Mouse (Mus musculus): ENCODE results near the gene Afdn.
"Not testable (repeated sequence)": the region's sequence is repeated elsewhere in the genome, so short reads cannot be mapped to it uniquely, and the experiment has no call there.

Gene Afdn

GRCm38 (mm10) chr17:13877460-13877859 is 117.1 kb downstream of the Afdn start:
- in situ Hi-C loops (cut with MboI), result no loop called here

DNA sequence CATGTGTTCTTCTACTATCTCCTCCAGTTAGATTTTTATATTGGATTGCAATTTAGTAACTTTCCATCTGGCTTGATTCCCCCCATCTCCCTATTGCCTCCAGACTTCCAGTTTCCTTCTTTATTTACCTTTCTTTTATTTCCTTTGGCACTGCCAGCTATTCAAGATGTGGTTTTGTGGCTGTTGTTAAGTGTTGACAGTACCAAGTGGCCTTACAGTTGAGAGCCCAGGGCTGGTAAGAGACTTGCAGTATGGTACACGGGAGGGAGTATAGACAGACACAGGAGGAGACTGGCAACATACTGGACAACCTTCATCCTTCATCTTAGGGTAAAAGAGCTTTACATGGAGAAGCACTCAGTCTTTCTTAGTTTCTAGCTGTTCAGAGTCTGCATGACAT is 119.4 kb downstream of the Afdn start:
- in situ Hi-C loops (cut with MboI), result no loop called here

- in situ Hi-C loops (cut with MboI), result no loop called here
Measured at GRCm38 (mm10) chr17:13883540-13883939, 123.2 kb downstream of the Afdn start.

- in situ Hi-C loops (cut with MboI), result no loop called here
Measured at GRCm38 (mm10) chr17:13889818-13890434, 129.6 kb downstream of the Afdn start.

- in situ Hi-C loops (cut with MboI), result no loop called here
Measured at GRCm38 (mm10) chr17:13890932-13891331, 130.6 kb downstream of the Afdn start.

GRCm38 (mm10) chr17:13898838-13899237 is 138.5 kb downstream of the Afdn start:
- in situ Hi-C loops (cut with MboI), result no loop called here

- in situ Hi-C loops (cut with MboI), result no loop called here
Measured at GRCm38 (mm10) chr17:13899241-13899640, 138.9 kb downstream of the Afdn start.

DNA sequence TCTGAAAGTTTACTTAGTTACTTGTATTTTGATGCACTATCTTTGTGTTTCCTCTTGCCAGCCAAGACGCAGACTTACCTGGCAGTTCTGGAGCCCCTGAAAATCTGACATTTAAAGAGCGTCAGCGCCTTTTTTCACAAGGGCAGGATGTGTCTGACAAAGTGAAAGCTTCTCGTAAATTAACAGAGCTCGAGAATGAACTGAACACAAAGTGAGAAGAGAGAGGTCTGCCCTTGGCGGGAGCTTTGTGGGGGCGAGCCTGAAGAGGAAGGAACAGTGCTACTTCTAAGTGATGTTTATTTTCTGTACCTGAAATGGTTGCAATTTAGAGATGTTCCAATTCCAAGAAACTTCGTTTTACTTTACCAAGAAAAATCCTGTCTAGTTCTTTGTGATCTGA is 143.5 kb downstream of the Afdn start:
- in situ Hi-C loops (cut with MboI), result no loop called here

- in situ Hi-C loops (cut with MboI), result no loop called here
Measured at GRCm38 (mm10) chr17:13907082-13907481, 146.7 kb downstream of the Afdn start.

DNA sequence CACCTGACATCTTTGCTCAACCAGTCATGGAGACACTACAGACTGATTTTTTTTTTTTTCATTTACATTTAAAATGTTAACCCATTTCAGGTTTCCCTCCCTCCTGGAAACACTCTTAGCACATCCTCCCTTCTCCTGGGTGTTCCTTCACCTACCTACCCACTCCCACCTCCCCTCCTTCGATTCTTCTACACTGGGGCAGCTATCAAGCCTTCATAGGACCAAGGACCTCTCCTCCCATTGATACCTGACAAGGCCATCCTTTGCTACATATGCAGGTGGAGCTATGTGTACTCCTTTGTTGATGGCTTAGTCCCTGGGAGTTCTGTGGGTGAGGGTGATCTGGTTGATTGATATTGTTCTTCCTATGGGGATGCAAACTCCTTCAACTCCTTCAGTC is 147.3 kb downstream of the Afdn start:
- in situ Hi-C loops (cut with MboI), result no loop called here

DNA sequence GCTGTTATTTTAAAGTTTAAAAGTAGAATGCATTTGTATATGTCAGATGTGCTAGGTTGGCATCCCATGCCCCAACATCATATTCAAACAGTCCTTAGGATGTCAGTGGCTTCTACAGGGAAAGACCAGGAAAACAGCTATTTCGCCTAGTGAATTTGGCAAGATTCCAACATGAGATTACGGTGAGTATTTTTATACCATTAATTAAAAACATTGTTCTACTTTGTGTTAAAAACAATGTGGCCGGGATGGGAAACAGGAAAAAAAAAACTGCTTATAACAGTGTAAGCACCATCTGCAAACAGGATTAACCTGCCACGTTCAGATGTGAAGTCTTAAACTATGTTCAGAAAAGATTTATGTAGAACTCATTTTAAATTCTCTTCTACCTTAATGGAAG is 153.6 kb downstream of the Afdn start:
- in situ Hi-C loops (cut with MboI), result no loop called here

DNA sequence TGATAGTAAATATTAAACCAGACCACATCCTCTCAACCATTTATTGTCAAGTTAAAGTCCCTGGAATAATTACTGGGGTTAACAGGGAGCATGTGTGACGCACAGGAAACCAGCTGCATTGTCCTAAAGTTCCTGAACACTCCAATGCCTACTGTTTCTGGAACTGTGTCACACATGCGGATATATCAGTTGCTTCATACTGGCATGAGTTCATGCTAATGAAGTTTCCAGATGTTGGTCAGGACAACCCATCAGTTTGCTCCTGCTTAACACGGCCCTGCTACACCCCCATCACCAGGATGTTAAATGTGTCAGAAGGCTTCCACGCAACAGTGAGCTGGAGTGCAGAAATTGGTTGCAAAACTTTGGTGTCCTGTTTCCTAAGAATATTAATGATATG is 154.2 kb downstream of the Afdn start:
- in situ Hi-C loops (cut with MboI), result no loop called here

- in situ Hi-C loops (cut with MboI), result no loop called here
Measured at GRCm38 (mm10) chr17:13920771-13921170, 160.4 kb downstream of the Afdn start.

DNA sequence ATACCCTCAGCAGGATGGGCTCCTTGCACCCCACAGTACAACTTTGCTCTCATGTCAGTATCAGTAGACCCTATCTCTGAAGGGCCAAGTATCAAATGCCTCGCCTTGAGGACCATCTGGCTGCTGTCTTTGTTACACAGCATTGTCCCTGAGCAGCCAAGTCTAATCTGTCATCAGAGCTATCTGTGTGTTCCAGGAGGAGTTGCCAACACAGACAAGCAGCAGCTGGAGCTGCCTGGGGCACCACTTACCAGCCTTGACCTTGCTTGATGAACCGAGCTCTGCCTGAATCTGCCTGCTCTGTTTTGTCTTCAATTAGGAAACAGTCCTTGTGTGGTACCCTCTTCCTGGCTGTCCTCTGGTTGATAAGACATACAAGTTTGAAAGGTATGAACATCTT is 163.1 kb downstream of the Afdn start:
- in situ Hi-C loops (cut with MboI), result no loop called here

DNA sequence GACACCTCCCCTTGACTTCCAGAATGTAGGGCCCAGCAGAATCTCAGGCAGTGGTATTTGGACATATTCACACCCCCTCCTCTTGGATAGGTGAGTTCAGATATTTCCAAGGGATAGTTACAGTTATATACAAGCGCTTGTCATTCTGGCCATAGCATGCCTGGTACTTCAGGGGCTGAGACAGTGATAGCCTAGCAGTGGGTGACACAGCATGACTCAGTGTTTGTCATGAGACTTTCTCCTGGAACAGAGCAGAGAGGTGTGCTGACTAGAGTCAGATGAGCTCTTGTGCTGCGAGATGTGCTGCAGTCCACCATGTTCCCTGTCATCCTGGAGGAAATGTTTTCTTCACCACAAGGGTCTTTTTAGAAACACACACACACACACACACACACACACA is 164.2 kb downstream of the Afdn start:
- in situ Hi-C loops (cut with MboI), result no loop called here

DNA sequence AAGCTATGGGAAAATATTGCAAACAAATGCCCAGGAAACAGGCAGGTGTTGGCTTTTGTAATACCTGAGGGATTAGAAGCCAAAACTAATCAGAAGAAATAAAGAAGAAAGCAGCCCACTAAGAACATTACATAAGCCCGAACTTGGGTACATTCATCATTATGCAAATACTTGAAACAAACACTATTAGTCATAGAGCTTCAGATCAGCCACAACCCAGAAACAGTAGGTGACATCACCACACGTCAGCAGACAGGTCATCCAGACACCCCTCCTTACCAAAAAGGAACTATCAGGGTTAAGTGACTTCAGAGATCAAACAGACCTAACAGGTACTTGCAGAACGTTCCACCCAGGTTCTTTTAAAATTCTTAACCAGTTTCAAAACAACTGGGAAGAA is 165.6 kb downstream of the Afdn start:
- in situ Hi-C loops (cut with MboI), result no loop called here

GRCm38 (mm10) chr17:13930421-13930820 is 170.1 kb downstream of the Afdn start:
- in situ Hi-C loops (cut with MboI), result no loop called here

- in situ Hi-C loops (cut with MboI), result not testable (repeated sequence)
Measured at GRCm38 (mm10) chr17:13935364-13935763, 175.0 kb downstream of the Afdn start.

DNA sequence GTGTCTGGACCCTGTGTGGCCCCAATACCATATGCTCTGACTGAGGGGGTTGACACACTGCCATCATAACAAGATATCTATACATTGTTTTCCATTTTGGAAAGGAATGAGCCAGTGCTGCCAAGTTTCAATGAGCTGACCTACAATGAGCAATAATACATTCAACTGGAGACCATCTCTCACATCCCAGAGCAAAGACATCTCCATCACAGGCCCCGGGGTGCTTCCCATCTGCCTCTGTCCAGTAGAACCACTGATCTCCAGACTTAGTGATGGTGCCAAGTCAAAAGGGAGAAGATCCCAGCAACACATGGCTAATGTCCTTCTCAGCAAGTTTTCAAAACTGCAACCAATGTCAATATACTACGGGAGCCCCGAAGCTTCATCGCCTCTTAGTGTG is 177.4 kb downstream of the Afdn start:
- in situ Hi-C loops (cut with MboI), result no loop called here

DNA sequence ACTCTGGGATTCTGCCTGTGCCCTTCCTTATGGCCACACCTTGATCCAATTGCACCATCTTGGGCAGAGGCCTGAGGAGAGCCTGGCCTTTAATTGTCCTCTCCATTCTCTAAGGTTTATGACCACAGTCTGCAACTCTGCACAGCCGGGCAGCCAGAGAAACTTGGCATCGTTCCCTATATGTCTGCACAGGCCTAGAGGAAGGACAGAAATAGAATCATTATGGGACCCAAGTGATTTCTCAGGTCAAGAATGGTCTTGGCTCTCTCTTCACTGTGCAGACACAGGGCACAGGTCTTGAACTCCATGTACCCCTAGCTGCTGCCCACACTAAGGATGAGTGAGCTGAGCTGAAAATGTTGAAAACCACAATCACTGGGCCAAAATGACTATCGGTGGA is 178.3 kb downstream of the Afdn start:
- in situ Hi-C loops (cut with MboI), result no loop called here

GRCm38 (mm10) chr17:13939231-13939630 is 178.9 kb downstream of the Afdn start:
- in situ Hi-C loops (cut with MboI), result not testable (repeated sequence)

DNA sequence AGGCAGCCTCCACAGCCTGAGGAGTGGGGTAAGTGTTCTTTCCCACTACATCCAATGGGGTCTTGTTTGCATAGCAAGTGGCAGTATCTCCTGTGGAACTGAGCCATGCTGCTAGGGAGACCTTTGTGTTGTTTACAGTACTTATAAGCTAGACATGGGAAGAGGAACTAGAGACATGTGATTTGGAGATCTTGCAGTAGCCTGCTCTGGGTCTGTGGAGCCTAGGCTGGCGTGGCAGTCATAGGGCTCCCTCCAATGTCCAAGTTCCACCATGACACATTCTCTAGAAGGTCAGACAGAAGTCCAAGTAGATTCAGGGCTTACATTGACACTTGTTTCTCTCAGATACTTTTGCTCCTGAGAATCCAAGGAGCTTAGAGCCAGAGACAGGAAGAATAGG is 180.1 kb downstream of the Afdn start:
- in situ Hi-C loops (cut with MboI), result no loop called here

- in situ Hi-C loops (cut with MboI), result not testable (repeated sequence)
Measured at GRCm38 (mm10) chr17:13948073-13948472, 187.7 kb downstream of the Afdn start, which contains the start of gene Gm7168. TSS of gene Gm7168 (plus strand) at chr17:13948373.

DNA sequence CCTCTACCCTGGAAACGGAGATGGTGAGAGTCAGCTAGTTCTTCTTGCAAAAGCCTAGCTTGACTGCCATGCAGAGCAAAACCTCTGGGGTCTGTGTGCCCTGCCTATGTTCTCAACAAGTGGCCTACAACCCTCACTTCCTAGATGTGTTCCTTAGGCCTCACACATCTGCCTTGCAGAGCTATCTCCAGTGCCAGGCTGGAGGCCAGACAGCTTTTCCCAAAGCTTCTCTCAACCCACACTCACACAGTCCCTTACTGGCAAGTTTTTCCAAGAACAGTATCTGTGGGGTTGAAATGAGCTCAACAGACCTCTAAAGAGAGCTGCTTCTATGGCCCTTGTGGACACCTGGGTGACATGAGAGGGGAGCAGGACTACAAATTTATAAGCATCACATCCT is 191.2 kb downstream of the Afdn start:
- in situ Hi-C loops (cut with MboI), result not testable (repeated sequence)
